In genomic region chr7:131556541-131557271, GRCm38 (mm10) we compare ENCODE assay signal across 8 mouse cellular contexts. TPM values are rescaled to one million over a fixed set of nuclear protein-coding genes. Genes with fewer than 3 reads are reported as not detected.
A peak's percentile ranks its signal among the peaks of the same experiment; 100 is the strongest.
DNase-seq lines count a peak whose midpoint lies in the region; ATAC-seq lines count a peak whose summit lies in the region.
"Had no signal": no experiment of that assay in that cellular context is flagged by ENCODE, and none has a peak within 500 bp of the region (broad histone marks: within the 10 kb centered on the region; RNA-seq: fewer than 3 reads in every experiment).

No protein-coding gene starts in this region.

- no peaks in the 10 kb centered on the region for H3K9me3 ChIP-seq in liver, embryonic 11.5 days (ENCODE audit: control insufficient read depth, low read length)
- H3K9me3 ChIP-seq in embryonic facial prominence, embryonic 12.5 days, result no peaks in the 10 kb centered on the region
- H3K9me3 ChIP-seq in hindbrain, embryonic 14.5 days (ENCODE audit: control insufficient read depth, low read length), result no peaks in the 10 kb centered on the region

- no peak overlapping the region for H3K9ac ChIP-seq in liver, embryonic 11.5 days (ENCODE audit: low read depth, low read length)
- H3K9ac ChIP-seq in embryonic facial prominence, embryonic 12.5 days, result no peak overlapping the region
- H3K9ac ChIP-seq in hindbrain, embryonic 14.5 days, result no peak overlapping the region
- H3K9ac ChIP-seq: liver, embryonic 14.5 days had no signal

- H3K4me1 ChIP-seq in liver, embryonic 11.5 days (replicated peaks; ENCODE audit: control insufficient read depth, insufficient read depth, low read length), result peaks cover 12% of the 10 kb centered on the region
- H3K4me1 ChIP-seq in embryonic facial prominence, embryonic 12.5 days, result peaks cover 13% of the 10 kb centered on the region
- peaks cover 9% of the 10 kb centered on the region for H3K4me1 ChIP-seq in hindbrain, embryonic 14.5 days (replicated peaks; ENCODE audit: control insufficient read depth, insufficient read depth, low read length)

- 0 out of 2 replicates have a peak overlapping the region, but pooled peaks have one; percentile 0 for H3K4me3 ChIP-seq in liver, embryonic 11.5 days (ENCODE audit: low read depth, low read length)
- H3K4me3 ChIP-seq in embryonic facial prominence, embryonic 12.5 days, result peak overlapping the region; percentile 9; the same call in 1 of the 2 replicates
- peak overlapping the region; percentile 3; the same call in 1 of the 2 replicates for H3K4me3 ChIP-seq in hindbrain, embryonic 14.5 days (replicated peaks; ENCODE audit: low read length)

- H3K4me2 ChIP-seq in liver, embryonic 11.5 days, result 0 out of 2 replicates have a peak overlapping the region, but pooled peaks have one; percentile 25
- H3K4me2 ChIP-seq in embryonic facial prominence, embryonic 12.5 days (replicated peaks), result peak overlapping the region; percentile 20
- peak overlapping the region; percentile 11 for H3K4me2 ChIP-seq in hindbrain, embryonic 14.5 days (replicated peaks)

- no peak for ATAC-seq in liver, embryonic 11.5 days (replicated peaks; ENCODE audit: low FRiP score)
- ATAC-seq in embryonic facial prominence, embryonic 12.5 days (ENCODE audit: insufficient number of reproducible peaks, insufficient read depth, low FRiP score, low TSS enrichment), result no peak
- ATAC-seq in hindbrain, embryonic 14.5 days (ENCODE audit: low FRiP score), result no peak

- 1% methylated on average over 37 of the region's 37 CpGs for WGBS in liver, embryonic 11.5 days
- WGBS in embryonic facial prominence, embryonic 12.5 days, result under 1% methylated on average over 37 of the region's 37 CpGs
- under 1% methylated on average over 37 of the region's 37 CpGs for WGBS in hindbrain, embryonic 14.5 days

- no peak overlapping the region for H3K27ac ChIP-seq in liver, embryonic 11.5 days (ENCODE audit: low read depth, low read length)
- no peak overlapping the region for H3K27ac ChIP-seq in embryonic facial prominence, embryonic 12.5 days
- no peak overlapping the region for H3K27ac ChIP-seq in hindbrain, embryonic 14.5 days
- H3K27ac ChIP-seq: liver, embryonic 14.5 days had no signal

- peaks cover 69% of the 10 kb centered on the region for H3K27me3 ChIP-seq in liver, embryonic 11.5 days (replicated peaks; ENCODE audit: control insufficient read depth, insufficient read depth, low read length)
- peaks cover 63% of the 10 kb centered on the region for H3K27me3 ChIP-seq in embryonic facial prominence, embryonic 12.5 days
- peaks cover 75% of the 10 kb centered on the region for H3K27me3 ChIP-seq in hindbrain, embryonic 14.5 days (ENCODE audit: control insufficient read depth, insufficient read depth, low read length)

- DNase-seq in liver, embryonic 11.5 days (ENCODE audit: low spot score), result peak; percentile 61
- DNase-seq in liver, result no peak
- DNase-seq in hindbrain, embryonic 14.5 days (ENCODE audit: low spot score), result no peak
- peak; percentile 68 for DNase-seq in neural tube, embryonic 10.5 days (ENCODE audit: extremely low spot score, low spot score)
- DNase-seq in urinary bladder, postnatal 36 days (ENCODE audit: low spot score in 2 of 2), result no peak
- no peak for DNase-seq in gastrocnemius, postnatal 25 days

- H3K36me3 ChIP-seq in liver, embryonic 11.5 days (ENCODE audit: control insufficient read depth, insufficient read depth, low read length), result no peaks in the 10 kb centered on the region
- no peaks in the 10 kb centered on the region for H3K36me3 ChIP-seq in embryonic facial prominence, embryonic 12.5 days
- H3K36me3 ChIP-seq in hindbrain, embryonic 14.5 days (replicated peaks; ENCODE audit: control insufficient read depth, insufficient read depth), result no peaks in the 10 kb centered on the region

RNA-seq across cellular contexts. Expression of gene Bub3, which starts 3.3 kb away (rescaled TPM):
- polyA plus RNA-seq in liver, embryonic 11.5 days (2014; fragmentation: Nextera tagmentation; extraction: Ambion mirVana), result 192 and 201 TPM in 2 replicates
- polyA plus RNA-seq in embryonic facial prominence, embryonic 12.5 days (2016; fragmentation: Nextera tagmentation; extraction: Ambion mirVana), result 239 and 243 TPM in 2 replicates
- 157 and 158 TPM in 2 replicates for polyA plus RNA-seq in hindbrain, embryonic 14.5 days (2014; fragmentation: Nextera tagmentation; extraction: Ambion mirVana)
- total RNA-seq in gastrocnemius, postnatal 25 days (2021), result 10 to 100 TPM; 28.9 to 32.8 TPM

RNA-seq across cellular contexts. Expression of gene Hmx2, which starts 8.1 kb away (rescaled TPM):
- not detected in 2 replicates for polyA plus RNA-seq in liver, embryonic 11.5 days (2014; fragmentation: Nextera tagmentation; extraction: Ambion mirVana)
- polyA plus RNA-seq in embryonic facial prominence, embryonic 12.5 days (2016; fragmentation: Nextera tagmentation; extraction: Ambion mirVana), result 0.38 and 0.41 TPM in 2 replicates
- polyA plus RNA-seq in hindbrain, embryonic 14.5 days (2014; fragmentation: Nextera tagmentation; extraction: Ambion mirVana), result 1.3 and 1.9 TPM in 2 replicates
- total RNA-seq in gastrocnemius, postnatal 25 days (2021), result not detected
- polyA plus RNA-seq: liver, embryonic 14.5 days had no signal

RNA-seq across cellular contexts. Expression of gene Hmx3, which starts 14.0 kb away (rescaled TPM):
- polyA plus RNA-seq in liver, embryonic 11.5 days (2014; fragmentation: Nextera tagmentation; extraction: Ambion mirVana), result not detected in 2 replicates
- 0.22 and 0.31 TPM in 2 replicates for polyA plus RNA-seq in embryonic facial prominence, embryonic 12.5 days (2016; fragmentation: Nextera tagmentation; extraction: Ambion mirVana)
- 1.5 and 1.8 TPM in 2 replicates for polyA plus RNA-seq in hindbrain, embryonic 14.5 days (2014; fragmentation: Nextera tagmentation; extraction: Ambion mirVana)
- not detected for total RNA-seq in gastrocnemius, postnatal 25 days (2021)
- polyA plus RNA-seq: liver, embryonic 14.5 days had no signal

Comparison
In these comparisons a context has a peak if more than half of its experiments do, and no peak if none do; other contexts are left out.
1. DNase-seq: peak in liver, embryonic 11.5 days (single experiment) and neural tube, embryonic 10.5 days (single experiment); none in liver (single experiment), hindbrain, embryonic 14.5 days (single experiment), urinary bladder, postnatal 36 days (0 of 2) and gastrocnemius, postnatal 25 days (single experiment).
2. Peak in every context shown above with its lines, with median percentiles within 50 percentile points of each other: H3K4me2 ChIP-seq and H3K4me3 ChIP-seq.